Mouse (Mus musculus) heart, postnatal 0 days (tissue): ENCODE data around the gene Igsf9. TPM values are rescaled to one million over a fixed set of nuclear protein-coding genes. Genes with fewer than 3 reads are reported as not detected.

Experiments
- ATAC-seq: fragments of 200-750 bp; cut with Nextera tagmentation; 2 replicates; pipeline ENCODE4 v1.8.0; 2017; ENCODE audit warnings: low read depth, moderate number of reproducible peaks, moderate library complexity; ENCODE audit not compliant: insufficient read depth
- DNase-seq: peaks from one replicate; pipeline ENCODE4 v3.0.0-alpha.2; 2016; ENCODE audit warnings: low spot score
- H3K27ac ChIP-seq: fragments of 300-500 bp; sonication (generic); 2 replicates; pipeline ENCODE4 v1.5.1; 2014; ENCODE audit warnings: low read depth, mild to moderate bottlenecking
- H3K27me3 ChIP-seq: fragments of 300-500 bp; sonication (generic); 2 replicates; pipeline ENCODE4 v1.6.1; 2014; ENCODE audit warnings: low read length, mixed read lengths; ENCODE audit not compliant: control insufficient read depth, insufficient read depth
- H3K36me3 ChIP-seq: fragments of 300-500 bp; sonication (generic); replicated peaks from 2 replicates; pipeline ENCODE4 v1.6.1; 2014; ENCODE audit warnings: low read length, mixed read lengths; ENCODE audit not compliant: control insufficient read depth, insufficient read depth
- H3K4me1 ChIP-seq: fragments of 300-500 bp; sonication (generic); 2 replicates; pipeline ENCODE4 v1.6.1; 2014; ENCODE audit warnings: antibody characterized with exemption; ENCODE audit not compliant: control insufficient read depth, insufficient read depth
- H3K4me2 ChIP-seq: fragments of 300-500 bp; sonication (generic); 2 replicates; pipeline ENCODE4 v1.6.1; 2014; ENCODE audit warnings: low read depth, mild to moderate bottlenecking, low read length, moderate library complexity
- H3K4me3 ChIP-seq: fragments of 300-500 bp; sonication (generic); 2 replicates; pipeline ENCODE4 v1.5.1; 2014; ENCODE audit warnings: low read depth, low read length
- H3K9ac ChIP-seq: fragments of 300-500 bp; sonication (generic); replicated peaks from 2 replicates; pipeline ENCODE4 v1.6.1; 2014; ENCODE audit warnings: low read depth, low read length, mixed read lengths
- H3K9me3 ChIP-seq: fragments of 300-500 bp; sonication (generic); replicated peaks from 2 replicates; pipeline ENCODE4 v1.6.1; 2016; ENCODE audit warnings: low read length; ENCODE audit not compliant: control insufficient read depth
- CTCF ChIP-seq: IDR thresholded peaks from 2 replicates; pipeline ENCODE4 v1.5.1; 2016; ENCODE audit warnings: antibody characterized with exemption, control low read depth, low read depth
- EP300 ChIP-seq: IDR thresholded peaks from 2 replicates; pipeline ENCODE4 v1.6.1; 2016; ENCODE audit warnings: antibody characterized with exemption, low read depth
- WGBS: fragments of 180-500 bp; shearing (Covaris S2); extraction: QIAGEN DNeasy Blood & Tissue Kit; methylation state at CpG from one replicate; pipeline ENCODE4 v1.1.7; 2014; 5-methylcytosine and 5-hydroxymethylcytosine counted together
- polyA plus RNA-seq: library from polyadenylated mRNA; unstranded; fragments of >200 nt; fragmentation: Nextera tagmentation; extraction: Ambion mirVana; gene quantifications from 2 replicates; pipeline ENCODE4 v1.2.1, GENCODE M21; 2015
- total RNA-seq: library from RNA; depleted of rRNA; stranded (reverse); fragments of >200 nt; gene quantifications from 2 replicates; pipeline ENCODE4 v1.2.3, GENCODE M21; 2014; ENCODE audit warnings: low replicate concordance

Igsf9 gene
- total and polyA plus RNA-seq, 2 experiments from 2014 or later: 0.78 to 3.2 TPM

GRCm38 (mm10) chr1:172514213-172514529 is 32.6 kb downstream of the Igsf9 start:
- no peak overlapping the region for H3K4me3 ChIP-seq
- no peaks in the 10 kb centered on the region for H3K36me3 ChIP-seq
- DNase-seq (no peak), ATAC-seq (no peak)
- H3K4me1 ChIP-seq: peaks cover 19% of the 10 kb centered on the region
- H3K9ac ChIP-seq: no peak overlapping the region
- peak overlapping the region; percentile 44; the same call in 1 of the 2 replicates for H3K4me2 ChIP-seq
- peak overlapping the region; percentile 72 for H3K27ac ChIP-seq
- TF ChIP-seq EP300 (0 out of 2 replicates have a peak, but pooled peaks have one; percentile 2), CTCF (no peak)
- H3K27me3 ChIP-seq: no peaks in the 10 kb centered on the region
- WGBS: 34% methylated on average over 4 of the region's 4 CpGs
- H3K9me3 ChIP-seq: 0 out of 2 replicates have a peak, but pooled peaks cover 3% of the 10 kb centered on the region

DNA sequence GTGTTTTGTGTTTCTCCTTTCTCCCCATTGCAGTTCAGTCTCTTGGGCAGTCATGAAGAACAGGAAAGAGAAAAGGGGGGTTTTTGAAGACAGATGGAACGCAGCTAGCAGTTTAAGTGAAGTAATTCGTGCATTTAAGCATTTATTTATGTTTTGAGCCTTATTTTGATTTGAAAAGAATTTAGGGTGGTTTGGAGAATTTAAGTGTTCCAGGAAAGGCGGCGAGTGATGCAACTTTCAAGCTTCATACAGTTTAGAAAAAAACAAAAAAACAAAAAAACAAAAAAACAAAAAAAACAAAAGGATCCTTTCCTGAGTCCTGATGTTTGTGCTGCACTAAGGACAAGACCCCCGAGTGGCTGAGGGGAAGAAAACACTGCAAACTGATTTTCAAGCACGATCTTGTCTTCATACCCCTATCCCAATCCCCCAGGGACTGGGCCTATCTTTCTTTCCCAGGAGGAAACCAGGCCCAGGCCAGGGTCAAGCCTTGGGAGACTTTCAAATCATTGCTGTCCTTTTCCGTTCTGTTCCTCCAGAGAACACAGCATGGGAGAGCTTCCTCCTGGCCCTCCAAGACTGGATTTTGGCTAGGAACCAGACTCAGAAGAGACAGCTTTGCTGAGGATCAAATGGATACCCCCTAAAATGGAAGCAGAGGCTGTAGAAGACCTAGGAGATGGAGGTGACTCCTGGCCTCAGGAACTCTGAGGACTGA is 33.1 kb downstream of the Igsf9 start:
- peaks cover 19% of the 10 kb centered on the region for H3K4me1 ChIP-seq
- no peak for ATAC-seq
- H3K4me3 ChIP-seq: no peak overlapping the region
- H3K27me3 ChIP-seq: no peaks in the 10 kb centered on the region
- TF ChIP-seq CTCF (no peak), EP300 (no peak)
- H3K4me2 ChIP-seq: no peak overlapping the region
- WGBS: 54% methylated on average over 7 of the region's 7 CpGs
- no peak overlapping the region for H3K9ac ChIP-seq
- H3K36me3 ChIP-seq: no peaks in the 10 kb centered on the region
- no peak for DNase-seq
- H3K9me3 ChIP-seq: 0 out of 2 replicates have a peak, but pooled peaks cover 3% of the 10 kb centered on the region
- H3K27ac ChIP-seq: peak overlapping the region; percentile 72

DNA sequence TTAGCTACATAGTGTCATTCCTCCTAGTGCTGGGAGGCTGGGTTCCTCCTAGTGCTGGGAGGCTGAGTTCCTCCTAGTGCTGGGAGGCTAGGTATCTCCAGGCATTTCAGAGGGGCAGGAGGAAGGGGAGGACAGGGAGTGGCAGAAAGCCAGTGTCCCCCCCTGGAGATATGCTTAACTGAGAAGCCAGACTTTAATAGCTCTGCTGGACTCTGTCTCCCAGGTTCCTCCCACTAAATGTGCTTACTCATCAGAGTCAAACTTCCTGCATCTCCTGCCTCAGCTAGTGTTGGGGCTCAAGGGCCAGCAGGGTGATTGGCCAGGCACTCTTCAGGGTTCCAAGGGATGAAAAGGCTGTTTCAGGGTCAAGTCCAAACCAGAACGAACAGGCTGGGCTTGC is 33.8 kb downstream of the Igsf9 start:
- H3K36me3 ChIP-seq: no peaks in the 10 kb centered on the region
- H3K9ac ChIP-seq: no peak overlapping the region
- H3K4me2 ChIP-seq: no peak overlapping the region
- no peak; the same call in 1 of the 2 replicates for ATAC-seq
- H3K9me3 ChIP-seq: 0 out of 2 replicates have a peak, but pooled peaks cover 3% of the 10 kb centered on the region
- peaks cover 19% of the 10 kb centered on the region for H3K4me1 ChIP-seq
- H3K4me3 ChIP-seq: no peak overlapping the region
- no peak for DNase-seq
- TF ChIP-seq EP300 (no peak), CTCF (no peak)
- WGBS: 43% methylated on average over 1 of the region's 1 CpGs
- H3K27me3 ChIP-seq: no peaks in the 10 kb centered on the region
- peak overlapping the region; percentile 72 for H3K27ac ChIP-seq

- Histone ChIP-seq H3K9me3 (0 out of 2 replicates have a peak, but pooled peaks cover 3% of the 10 kb centered on the region), H3K27me3 (no peaks in the 10 kb centered on the region), H3K4me3 (no peak overlapping the region), H3K4me2 (no peak overlapping the region), H3K27ac (no peak overlapping the region), H3K36me3 (no peaks in the 10 kb centered on the region), H3K9ac (no peak overlapping the region), H3K4me1 (peaks cover 20% of the 10 kb centered on the region)
- WGBS: 72% methylated on average over 4 of the region's 4 CpGs
- peak; percentile 33 for TF ChIP-seq CTCF
- no peak for TF ChIP-seq EP300
- no peak for DNase-seq
- ATAC-seq: no peak
These were observed 36.4 kb downstream of the Igsf9 start for GRCm38 (mm10) chr1:172518013-172518412.

DNA sequence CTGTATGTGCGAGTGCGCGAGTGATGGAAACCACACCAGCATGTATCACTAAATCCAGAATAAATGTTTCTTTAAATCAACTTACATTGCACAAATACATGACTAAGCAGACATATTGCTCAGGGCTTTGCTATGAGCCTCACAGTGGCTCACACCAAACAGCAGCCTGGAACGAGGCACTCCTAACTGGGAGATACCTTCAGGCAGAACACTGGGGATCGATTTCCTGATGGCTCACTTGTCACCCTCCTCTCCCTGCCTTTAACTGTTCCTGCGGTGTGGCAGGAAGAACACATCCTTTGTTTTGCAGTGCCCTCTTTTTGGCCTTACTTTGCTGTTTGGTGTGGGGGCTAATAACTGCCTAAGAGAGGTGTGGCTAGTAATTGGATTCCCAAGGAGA is 38.1 kb downstream of the Igsf9 start:
- 57% methylated on average over 6 of the region's 6 CpGs for WGBS
- Histone ChIP-seq H3K9ac (no peak overlapping the region), H3K4me3 (no peak overlapping the region), H3K4me1 (peaks cover 7% of the 10 kb centered on the region; the same call in 1 of the 2 replicates), H3K27me3 (no peaks in the 10 kb centered on the region), H3K27ac (0 out of 2 replicates have a peak overlapping the region, but pooled peaks have one; percentile 22), H3K36me3 (no peaks in the 10 kb centered on the region), H3K4me2 (no peak overlapping the region), H3K9me3 (0 out of 2 replicates have a peak, but pooled peaks cover 3% of the 10 kb centered on the region)
- DNase-seq (no peak), ATAC-seq (no peak)
- no peak for TF ChIP-seq EP300
- TF ChIP-seq CTCF: no peak
